Mouse (Mus musculus): Measurements from ENCODE around the gene Gin1. TPM values are rescaled to one million over a fixed set of nuclear protein-coding genes. Genes with fewer than 3 reads are reported as not detected.
A peak's percentile ranks its signal among the peaks of the same experiment; 100 is the strongest.
"Not testable (repeated sequence)": the region's sequence is repeated elsewhere in the genome, so short reads cannot be mapped to it uniquely, and the experiment has no call there.

The Gin1 gene
- 14.6 and 15.8 TPM in 2 replicates for polyA plus RNA-seq (2015; fragmentation: Nextera tagmentation; extraction: Ambion mirVana)

- Histone ChIP-seq H3K4me2 (replicated peaks) (peak within 1 kb of the TSS; percentile 58), H3K27me3 (replicated peaks) (no peaks in the 10 kb centered on the region), H3K9me3 (no peaks in the 10 kb centered on the region), H3K9ac (peak within 1 kb of the TSS; percentile 81), H3K4me1 (replicated peaks) (peaks cover 2% of the 10 kb centered on the region; the same call in 1 of the 2 replicates), H3K36me3 (no peaks in the 10 kb centered on the region), H3K27ac (peak within 1 kb of the TSS; percentile 89), H3K4me3 (replicated peaks) (peak within 1 kb of the TSS; percentile 80)
- peak; percentile 98 for ATAC-seq
- WGBS, result under 1% methylated on average over 66 of the region's 66 CpGs
These were observed at the start of gene Gin1, which contains the start of gene Ppip5k2 for GRCm38 (mm10) chr1:97769904-97770753. Gene Gin1 (plus strand): TSS chr1:97770172. Gene Ppip5k2 (minus strand): TSS chr1:97770411.

- no peak overlapping the region for H3K4me3 ChIP-seq (replicated peaks)
- H3K36me3 ChIP-seq, result peaks cover 8% of the 10 kb centered on the region; the same call in 1 of the 2 replicates
- no peak overlapping the region for H3K4me2 ChIP-seq (replicated peaks)
- ATAC-seq, result 0 out of 2 replicates have a peak, but pooled peaks have one; percentile 49
- no peaks in the 10 kb centered on the region for H3K4me1 ChIP-seq (replicated peaks)
- 74% methylated on average over 2 of the region's 2 CpGs for WGBS
- no peaks in the 10 kb centered on the region for H3K9me3 ChIP-seq
- no peak overlapping the region for H3K27ac ChIP-seq
- H3K27me3 ChIP-seq (replicated peaks), result no peaks in the 10 kb centered on the region
- H3K9ac ChIP-seq, result no peak overlapping the region
These were observed 43.2 kb upstream of the Gin1 start for GRCm38 (mm10) chr1:97726730-97727129.

- Histone ChIP-seq H3K9me3 (no peaks in the 10 kb centered on the region), H3K27me3 (replicated peaks) (no peaks in the 10 kb centered on the region), H3K36me3 (peaks cover 6% of the 10 kb centered on the region; the same call in 1 of the 2 replicates), H3K4me3 (replicated peaks) (no peak overlapping the region), H3K4me1 (replicated peaks) (no peaks in the 10 kb centered on the region), H3K27ac (no peak overlapping the region), H3K4me2 (replicated peaks) (no peak overlapping the region), H3K9ac (no peak overlapping the region)
- 63% methylated on average over 1 of the region's 1 CpGs for WGBS
- no peak for ATAC-seq
These were observed 40.6 kb upstream of the Gin1 start for GRCm38 (mm10) chr1:97729339-97729738.

GRCm38 (mm10) chr1:97743063-97743462 is 26.9 kb upstream of the Gin1 start:
- H3K9ac ChIP-seq, result no peak overlapping the region
- 97% methylated on average over 1 of the region's 1 CpGs for WGBS
- no peak overlapping the region for H3K27ac ChIP-seq
- no peaks in the 10 kb centered on the region for H3K9me3 ChIP-seq
- no peaks in the 10 kb centered on the region for H3K4me1 ChIP-seq (replicated peaks)
- peaks cover 18% of the 10 kb centered on the region for H3K36me3 ChIP-seq
- no peak for ATAC-seq
- H3K4me2 ChIP-seq (replicated peaks), result no peak overlapping the region
- no peaks in the 10 kb centered on the region for H3K27me3 ChIP-seq (replicated peaks)
- no peak overlapping the region for H3K4me3 ChIP-seq (replicated peaks)

GRCm38 (mm10) chr1:97745712-97746111 is 24.3 kb upstream of the Gin1 start:
- no peak for ATAC-seq
- H3K27me3 ChIP-seq (replicated peaks), result no peaks in the 10 kb centered on the region
- no peak overlapping the region for H3K4me3 ChIP-seq (replicated peaks)
- no peaks in the 10 kb centered on the region for H3K4me1 ChIP-seq (replicated peaks)
- 88% methylated on average over 4 of the region's 4 CpGs for WGBS
- no peak overlapping the region for H3K27ac ChIP-seq
- no peaks in the 10 kb centered on the region for H3K9me3 ChIP-seq
- no peak overlapping the region for H3K9ac ChIP-seq
- H3K4me2 ChIP-seq (replicated peaks), result no peak overlapping the region
- H3K36me3 ChIP-seq, result peaks cover 10% of the 10 kb centered on the region; the same call in 1 of the 2 replicates

- H3K27ac ChIP-seq, result no peak overlapping the region
- H3K4me1 ChIP-seq (replicated peaks), result no peaks in the 10 kb centered on the region
- H3K27me3 ChIP-seq (replicated peaks), result no peaks in the 10 kb centered on the region
- WGBS, result 95% methylated on average over 7 of the region's 7 CpGs
- H3K9me3 ChIP-seq, result no peaks in the 10 kb centered on the region
- no peak overlapping the region for H3K4me2 ChIP-seq (replicated peaks)
- no peak for ATAC-seq
- H3K4me3 ChIP-seq (replicated peaks), result no peak overlapping the region
- peaks cover 10% of the 10 kb centered on the region; the same call in 1 of the 2 replicates for H3K36me3 ChIP-seq
- no peak overlapping the region for H3K9ac ChIP-seq
These were observed 23.7 kb upstream of the Gin1 start for GRCm38 (mm10) chr1:97746261-97746660.

DNA sequence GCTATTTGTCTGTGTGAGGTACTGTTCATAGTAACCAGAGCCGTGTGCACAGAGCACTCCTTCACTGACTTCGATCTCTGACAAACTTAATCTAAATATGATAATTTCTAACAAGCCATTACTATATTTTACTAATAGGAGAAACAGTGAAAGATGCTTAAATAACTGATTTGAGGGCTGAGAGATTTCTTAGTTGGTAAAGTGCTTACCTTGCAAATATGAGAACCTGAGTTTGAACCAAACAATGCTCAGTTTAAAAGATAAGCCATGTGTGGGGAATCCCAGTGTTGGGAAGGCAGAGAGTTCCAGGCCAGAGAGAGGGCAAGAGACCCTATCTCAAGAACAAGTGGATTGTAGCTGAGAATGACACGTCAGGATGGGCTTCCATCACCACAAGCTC is 21.8 kb upstream of the Gin1 start:
- no peaks in the 10 kb centered on the region for H3K4me1 ChIP-seq (replicated peaks)
- no peak for ATAC-seq
- no peak overlapping the region for H3K4me2 ChIP-seq (replicated peaks)
- H3K27me3 ChIP-seq (replicated peaks), result no peaks in the 10 kb centered on the region
- 85% methylated on average over 3 of the region's 3 CpGs for WGBS
- H3K36me3 ChIP-seq, result 0 out of 2 replicates have a peak, but pooled peaks cover 9% of the 10 kb centered on the region
- no peak overlapping the region for H3K9ac ChIP-seq
- no peak overlapping the region for H3K27ac ChIP-seq
- H3K4me3 ChIP-seq (replicated peaks), result no peak overlapping the region
- no peaks in the 10 kb centered on the region for H3K9me3 ChIP-seq

DNA sequence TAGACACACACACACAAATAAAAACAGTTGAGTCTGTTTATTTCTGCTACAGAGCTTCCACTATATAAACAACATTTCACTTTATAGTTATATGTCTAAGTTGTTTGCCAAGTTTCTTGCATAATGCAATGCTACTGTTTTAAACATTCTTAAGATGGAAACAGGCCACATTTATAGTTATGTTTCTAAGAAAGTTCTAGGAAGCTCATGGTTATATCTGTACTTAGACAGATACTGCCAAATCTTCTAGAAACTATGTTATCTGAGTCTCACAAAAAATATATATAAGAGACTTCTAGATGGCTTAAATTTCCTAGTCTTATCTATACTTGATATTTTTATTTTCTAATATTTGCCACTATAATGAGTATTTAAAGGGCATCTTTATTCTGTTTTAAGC is 16.8 kb upstream of the Gin1 start:
- H3K4me3 ChIP-seq (replicated peaks), result no peak overlapping the region
- 0 out of 2 replicates have a peak, but pooled peaks cover 2% of the 10 kb centered on the region for H3K36me3 ChIP-seq
- H3K9ac ChIP-seq, result no peak overlapping the region

DNA sequence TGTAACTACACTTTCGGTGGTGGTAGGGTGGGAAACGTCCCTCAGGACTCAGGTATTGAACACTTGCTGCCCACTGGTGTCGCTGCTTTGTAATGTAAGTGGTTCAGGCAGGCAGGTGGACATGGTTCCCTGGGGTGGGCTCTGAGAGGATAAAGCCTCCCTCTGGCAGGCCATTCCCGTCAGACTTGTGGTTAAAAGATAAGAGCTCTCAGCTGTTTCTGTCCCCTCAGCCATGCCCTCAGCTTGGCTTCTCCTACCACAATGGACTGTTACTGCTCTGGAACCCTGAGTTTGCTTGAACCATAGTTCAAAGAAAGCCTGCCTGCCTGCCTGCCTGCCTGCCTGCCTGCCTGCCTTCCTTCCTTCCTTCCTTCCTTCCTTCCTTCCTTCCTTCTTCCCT is 15.6 kb upstream of the Gin1 start:
- H3K27ac ChIP-seq, result no peak overlapping the region
- H3K9ac ChIP-seq, result no peak overlapping the region
- no peak overlapping the region for H3K4me2 ChIP-seq (replicated peaks)
- H3K36me3 ChIP-seq, result 0 out of 2 replicates have a peak, but pooled peaks cover 2% of the 10 kb centered on the region
- WGBS, result 75% methylated on average over 4 of the region's 4 CpGs
- no peaks in the 10 kb centered on the region for H3K9me3 ChIP-seq
- H3K4me3 ChIP-seq (replicated peaks), result no peak overlapping the region
- H3K4me1 ChIP-seq (replicated peaks), result no peaks in the 10 kb centered on the region
- H3K27me3 ChIP-seq (replicated peaks), result no peaks in the 10 kb centered on the region
- no peak for ATAC-seq

More for the DNA sequence above, 16.8 kb upstream of the Gin1 start:
- Histone ChIP-seq H3K4me1 (replicated peaks) (no peaks in the 10 kb centered on the region), H3K27ac (no peak overlapping the region), H3K27me3 (replicated peaks) (no peaks in the 10 kb centered on the region), H3K4me2 (replicated peaks) (no peak overlapping the region), H3K9me3 (no peaks in the 10 kb centered on the region)
- no peak for ATAC-seq

DNA sequence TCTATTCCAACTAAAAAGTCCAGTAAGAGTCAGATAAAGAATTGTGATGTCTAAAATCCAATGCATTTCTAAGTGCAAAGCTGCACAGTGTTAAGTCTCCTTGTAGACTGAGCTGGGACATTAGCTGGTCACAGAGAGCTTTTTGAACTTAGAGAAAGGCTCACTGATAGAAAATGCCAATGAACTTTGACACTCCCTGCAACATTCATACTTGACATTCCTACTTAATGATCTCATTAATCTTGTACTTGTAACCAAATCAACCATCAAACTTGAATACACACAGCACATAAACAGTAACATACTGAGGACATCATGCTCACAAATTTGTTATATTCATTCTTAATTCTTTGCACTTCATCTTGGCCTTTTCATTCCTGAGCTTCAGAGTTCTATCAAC is 10.1 kb upstream of the Gin1 start:
- Histone ChIP-seq H3K36me3 (no peaks in the 10 kb centered on the region), H3K4me1 (replicated peaks) (no peaks in the 10 kb centered on the region), H3K27me3 (replicated peaks) (no peaks in the 10 kb centered on the region), H3K4me2 (replicated peaks) (no peak overlapping the region), H3K9me3 (no peaks in the 10 kb centered on the region), H3K27ac (no peak overlapping the region), H3K9ac (no peak overlapping the region), H3K4me3 (replicated peaks) (no peak overlapping the region)
- ATAC-seq, result no peak

GRCm38 (mm10) chr1:97760598-97760997 is 9.4 kb upstream of the Gin1 start:
- Histone ChIP-seq H3K4me2 (replicated peaks) (no peak overlapping the region), H3K9ac (no peak overlapping the region), H3K27ac (no peak overlapping the region), H3K4me3 (replicated peaks) (no peak overlapping the region), H3K27me3 (replicated peaks) (no peaks in the 10 kb centered on the region), H3K4me1 (replicated peaks) (no peaks in the 10 kb centered on the region), H3K36me3 (no peaks in the 10 kb centered on the region), H3K9me3 (no peaks in the 10 kb centered on the region)
- 76% methylated on average over 7 of the region's 7 CpGs for WGBS
- ATAC-seq, result no peak

DNA sequence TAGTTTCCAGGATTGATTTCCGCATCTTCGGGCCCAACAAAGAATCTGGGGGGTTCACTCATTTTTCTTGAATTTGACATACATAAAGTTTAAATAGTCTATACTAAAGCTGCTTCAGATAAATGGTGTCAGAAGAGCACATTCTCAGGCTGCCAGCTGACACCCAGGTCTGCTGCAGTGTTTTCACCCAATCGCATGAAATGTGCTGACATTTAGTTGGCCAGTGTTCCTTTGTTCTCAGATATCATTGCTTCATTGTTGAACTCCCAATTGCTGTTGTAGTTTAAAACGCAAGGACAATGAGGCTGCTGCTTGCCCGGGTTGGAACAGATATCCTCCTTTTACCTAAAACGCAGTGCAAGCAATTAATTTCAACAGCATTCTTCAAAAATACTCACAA is 8.5 kb upstream of the Gin1 start:
- Histone ChIP-seq H3K9ac (no peak overlapping the region), H3K27me3 (replicated peaks) (no peaks in the 10 kb centered on the region), H3K9me3 (no peaks in the 10 kb centered on the region), H3K27ac (no peak overlapping the region), H3K4me1 (replicated peaks) (no peaks in the 10 kb centered on the region), H3K36me3 (no peaks in the 10 kb centered on the region), H3K4me2 (replicated peaks) (no peak overlapping the region), H3K4me3 (replicated peaks) (no peak overlapping the region)
- ATAC-seq, result no peak
- WGBS, result 89% methylated on average over 6 of the region's 6 CpGs

DNA sequence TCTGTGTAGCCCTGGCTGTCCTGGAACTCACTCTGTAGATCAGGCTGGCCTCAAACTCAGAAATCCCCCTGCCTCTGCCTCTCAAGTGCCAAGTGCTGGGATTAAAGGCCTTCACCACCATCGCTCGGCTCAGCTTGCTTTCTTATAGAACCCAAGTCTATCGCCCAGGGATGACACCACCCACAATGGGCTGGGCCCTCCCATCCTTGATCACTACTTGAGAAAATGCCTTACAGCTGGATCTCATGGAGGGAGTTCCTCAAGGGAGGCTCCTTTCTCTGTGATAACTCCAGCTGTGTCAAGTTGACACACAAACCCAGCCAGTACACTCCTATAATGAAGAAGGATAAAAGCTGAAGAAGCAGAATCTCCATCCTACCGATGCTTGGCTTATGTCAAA is 4.3 kb upstream of the Gin1 start:
- 85% methylated on average over 4 of the region's 4 CpGs for whole genome bisulfite sequencing
- ATAC-seq; H3K4me1 ChIP-seq (replicated peaks); H3K36me3 ChIP-seq; H3K27me3 ChIP-seq (replicated peaks); H3K9me3 ChIP-seq; H3K9ac ChIP-seq; H3K4me3 ChIP-seq (replicated peaks); H3K27ac ChIP-seq: not testable (repeated sequence)
- peak overlapping the region; percentile 3; the same call in 1 of the 2 replicates for H3K4me2 ChIP-seq (replicated peaks)

All from intestine, embryonic 15.5 days (tissue).